Mouse (Mus musculus): ENCODE measurements around the gene Pou2f1.

DNA sequence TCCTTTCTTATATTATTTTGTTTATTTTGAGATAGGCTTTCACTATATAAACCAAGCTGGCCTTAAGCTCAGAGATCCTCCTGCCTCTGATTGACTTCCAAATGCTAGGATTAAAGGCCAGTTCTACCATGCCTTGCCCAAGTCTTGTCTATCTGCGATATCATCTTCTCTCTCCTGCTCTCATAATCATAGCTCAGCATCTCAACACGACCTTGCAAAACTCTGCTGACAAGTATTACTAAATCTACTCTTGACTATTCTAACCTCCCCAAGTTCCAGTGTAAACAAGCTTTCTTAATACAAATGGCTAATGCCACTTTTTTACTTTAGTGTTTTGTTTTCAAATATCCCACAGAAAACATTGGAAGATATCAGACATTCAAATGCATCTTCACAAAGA, 94.3 kb downstream of the Pou2f1 start:
- TF ChIP-seq ZMIZ1 (IDR thresholded peaks at IDR 0.05; ENCODE audit: low read depth, low read length), result no peak
- no peak for TF ChIP-seq CHD2 (IDR thresholded peaks at IDR 0.05; ENCODE audit: low read length)
- TF ChIP-seq POLR2A (IDR thresholded peaks at IDR 0.05; ENCODE audit: control insufficient read depth in 1 of 2, insufficient read depth in 1 of 2, low read depth in 1 of 2, low read length in 2 of 2, poor library complexity in 1 of 2), result no peak
- TF ChIP-seq CTCF (IDR thresholded peaks at IDR 0.05 in 2 of 3, conservative IDR thresholded peaks at IDR 0.05 in 1 of 3; ENCODE audit: control insufficient read depth in 1 of 3, insufficient read depth in 1 of 3, low read depth in 2 of 3, low read length in 3 of 3, poor library complexity in 1 of 3, severe bottlenecking in 1 of 3), result no peak
- no peak for TF ChIP-seq CHD1 (IDR thresholded peaks at IDR 0.05; ENCODE audit: low read depth, low read length)
- TF ChIP-seq ZNF384 (IDR thresholded peaks at IDR 0.05; ENCODE audit: low read depth, low read length), result no peak
- TF ChIP-seq E2F4 (IDR thresholded peaks at IDR 0.05; ENCODE audit: borderline replicate concordance, low read depth, low read length), result no peak
- no peak for TF ChIP-seq USF2 (IDR thresholded peaks at IDR 0.05; ENCODE audit: borderline replicate concordance in 1 of 2, insufficient read depth in 1 of 2, low read depth in 1 of 2, low read length in 2 of 2)
- TF ChIP-seq MYC (IDR thresholded peaks at IDR 0.05; ENCODE audit: low read depth, low read length), result no peak

Measured in MEL (cell line).